Mouse (Mus musculus) heart, postnatal 0 days (tissue): Measurements from ENCODE around the gene Ppp1r32.

Experiments used
- CTCF ChIP-seq: IDR thresholded peaks from 2 replicates; pipeline ENCODE4 v1.5.1; 2016; ENCODE audit warnings: antibody characterized with exemption, control low read depth, low read depth
- EP300 ChIP-seq: IDR thresholded peaks from 2 replicates; pipeline ENCODE4 v1.6.1; 2016; ENCODE audit warnings: antibody characterized with exemption, low read depth

GRCm38 (mm10) chr19:10523483-10524080, 40.9 kb upstream of the Ppp1r32 start:
- TF ChIP-seq CTCF = no peak
- TF ChIP-seq EP300 = no peak
